Mouse (Mus musculus): ENCODE data around the gene Rpl36al. TPM values are rescaled to one million over a fixed set of nuclear protein-coding genes. Genes with fewer than 3 reads are reported as not detected.

The Rpl36al gene
- polyA plus RNA-seq, 1 experiment from 2014 or later = 469 TPM

DNA sequence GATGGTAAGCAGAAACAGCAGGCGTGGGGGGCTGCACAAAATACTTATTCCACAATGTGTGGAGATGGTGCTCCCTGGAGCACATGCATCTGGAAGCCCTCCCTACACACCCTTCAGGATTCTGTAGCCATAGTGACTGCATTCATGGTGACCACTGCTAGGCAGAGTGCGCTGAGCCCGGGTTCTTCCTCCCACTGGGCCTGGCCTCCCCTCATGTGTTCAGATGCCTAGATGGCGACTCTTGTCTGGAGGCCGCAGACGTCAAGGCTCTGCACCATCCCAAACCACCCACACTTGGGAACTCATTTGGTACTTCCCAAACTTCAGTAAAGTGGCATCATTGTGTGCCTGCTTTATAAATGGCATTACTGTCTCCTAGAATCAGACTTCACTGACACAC, 40.4 kb downstream of the Rpl36al start:
- no peak for ATAC-seq
- Histone ChIP-seq H3K4me3 (no peak overlapping the region), H3K36me3 (ENCODE audit: poor library complexity, severe bottlenecking) (no peaks in the 10 kb centered on the region), H3K27me3 (no peaks in the 10 kb centered on the region), H3K27ac (no peak overlapping the region), H3K9me3 (replicated peaks) (no peaks in the 10 kb centered on the region), H3K4me1 (no peaks in the 10 kb centered on the region), H3K9ac (no peak overlapping the region), H3K4me2 (no peak overlapping the region)
- 71% methylated on average over 6 of the region's 6 CpGs for WGBS

DNA sequence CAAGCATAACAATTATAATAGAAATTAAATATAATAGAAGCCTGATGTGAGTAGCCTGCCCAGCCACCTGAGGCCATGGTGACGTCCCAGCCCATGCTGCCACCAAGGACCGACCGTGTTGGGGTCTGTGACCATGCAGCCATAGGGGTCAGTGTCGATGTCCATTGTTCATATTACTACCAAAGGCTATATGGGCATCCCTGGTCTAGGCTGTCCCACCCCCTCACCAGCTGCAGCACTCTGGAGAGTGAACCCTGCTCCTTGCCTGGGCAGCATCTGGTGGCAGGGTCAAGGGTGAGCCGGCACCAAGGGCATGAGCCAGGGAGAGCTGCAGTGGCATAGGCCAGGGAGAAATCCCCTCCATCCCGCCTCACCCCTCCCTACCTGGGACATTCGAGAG, 44.0 kb downstream of the Rpl36al start:
- ATAC-seq = no peak
- Histone ChIP-seq H3K4me3 (no peak overlapping the region), H3K9me3 (replicated peaks) (no peaks in the 10 kb centered on the region), H3K27ac (no peak overlapping the region), H3K9ac (no peak overlapping the region), H3K36me3 (ENCODE audit: poor library complexity, severe bottlenecking) (no peaks in the 10 kb centered on the region), H3K27me3 (no peaks in the 10 kb centered on the region), H3K4me2 (no peak overlapping the region), H3K4me1 (no peaks in the 10 kb centered on the region)
- 92% methylated on average over 7 of the region's 7 CpGs for WGBS

DNA sequence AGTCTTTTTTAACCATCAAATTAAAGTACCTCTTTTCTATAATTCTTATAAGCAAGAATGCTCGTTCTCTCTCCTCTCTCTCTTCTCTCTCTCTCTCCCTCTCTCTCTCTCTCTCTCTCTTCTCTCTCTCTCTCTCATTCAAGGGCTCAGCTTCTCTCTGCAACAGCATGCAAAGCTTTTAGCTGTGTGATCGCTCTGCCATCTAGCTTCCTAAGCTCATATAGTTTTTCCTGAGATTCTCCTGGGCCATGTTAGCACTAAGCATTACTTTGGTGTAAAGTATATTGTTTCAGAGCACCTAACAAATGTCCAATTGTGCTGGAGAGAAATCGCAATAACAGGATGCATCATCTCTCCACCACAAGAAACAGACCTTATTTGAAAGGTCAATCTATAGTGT, 44.7 kb downstream of the Rpl36al start:
- no peak overlapping the region for H3K9ac ChIP-seq
- no peaks in the 10 kb centered on the region for H3K9me3 ChIP-seq (replicated peaks)
- no peaks in the 10 kb centered on the region for H3K4me1 ChIP-seq
- no peaks in the 10 kb centered on the region for H3K27me3 ChIP-seq
- no peak overlapping the region for H3K4me3 ChIP-seq
- H3K36me3 ChIP-seq (ENCODE audit: poor library complexity, severe bottlenecking) = no peaks in the 10 kb centered on the region
- H3K27ac ChIP-seq = no peak overlapping the region
- H3K4me2 ChIP-seq = no peak overlapping the region
- 91% methylated on average over 3 of the region's 3 CpGs for WGBS
- ATAC-seq = no peak

Small RNA genes within 50 kb of the gene (microRNA-seq; reads per million reads assigned to microRNA genes)
- gene Gm47287 (not detected), gene Gm47295 (not detected)

Other genes with a start within 250 kb of the Rpl36al start
- 1,496 and 1,783 TPM in 2 replicates for gene Rps29, start 24.9 kb downstream of the Rpl36al start, polyA plus RNA-seq (2015; fragmentation: Nextera tagmentation; extraction: Ambion mirVana)
- 25.9 and 26.0 TPM in 2 replicates for gene Lrr1, start 15.3 kb downstream of the Rpl36al start, polyA plus RNA-seq (2015; fragmentation: Nextera tagmentation; extraction: Ambion mirVana)
- gene Mgat2, start 74 bp upstream of the Rpl36al start, polyA plus RNA-seq (2015; fragmentation: Nextera tagmentation; extraction: Ambion mirVana) = 28.6 and 29.3 TPM in 2 replicates
- gene Gm49383, start 13.0 kb upstream of the Rpl36al start, polyA plus RNA-seq (2015; fragmentation: Nextera tagmentation; extraction: Ambion mirVana) = 37.0 TPM in 2 replicates
- 11.1 and 13.5 TPM in 2 replicates for gene Dnaaf2, start 14.3 kb upstream of the Rpl36al start, polyA plus RNA-seq (2015; fragmentation: Nextera tagmentation; extraction: Ambion mirVana)
- 32.5 and 32.9 TPM in 2 replicates for gene Gm49384, start 20.2 kb upstream of the Rpl36al start, polyA plus RNA-seq (2015; fragmentation: Nextera tagmentation; extraction: Ambion mirVana)
- 21.5 and 22.1 TPM in 2 replicates for gene Pole2, start 44.1 kb upstream of the Rpl36al start, polyA plus RNA-seq (2015; fragmentation: Nextera tagmentation; extraction: Ambion mirVana)
- gene Klhdc1, start 57.1 kb upstream of the Rpl36al start, polyA plus RNA-seq (2015; fragmentation: Nextera tagmentation; extraction: Ambion mirVana) = 6.4 and 9.3 TPM in 2 replicates
- 264 and 267 TPM in 2 replicates for gene Klhdc2, start 112.6 kb upstream of the Rpl36al start, polyA plus RNA-seq (2015; fragmentation: Nextera tagmentation; extraction: Ambion mirVana)
- gene Nemf, start 173.1 kb upstream of the Rpl36al start, polyA plus RNA-seq (2015; fragmentation: Nextera tagmentation; extraction: Ambion mirVana) = 99.3 and 99.9 TPM in 2 replicates
- 25.4 and 29.0 TPM in 2 replicates for gene Arf6, start 188.1 kb upstream of the Rpl36al start, polyA plus RNA-seq (2015; fragmentation: Nextera tagmentation; extraction: Ambion mirVana)
- gene Gm9887, start 188.4 kb upstream of the Rpl36al start, polyA plus RNA-seq (2015; fragmentation: Nextera tagmentation; extraction: Ambion mirVana) = 0.63 and 0.80 TPM in 2 replicates

All from forebrain, embryonic 13.5 days (tissue).